Mouse (Mus musculus): ENCODE measurements at regions not wholly inside any gene's neighbourhood (a gene's known extent, or its start where the extent isn't known, plus 50 kb on each side); places are given as distances from the start of the nearest gene placed in this dataset.

- TF ChIP-seq POLR2A (IDR thresholded peaks at IDR 0.05; ENCODE audit: low read depth, low read length) (no peak), CTCF (IDR thresholded peaks at IDR 0.05; ENCODE audit: borderline replicate concordance, insufficient read depth, low read length) (no peak)
These were observed 77.8 kb upstream of the Irf2bp2 start for GRCm38 (mm10) chr8:126671594-126671993.

Data from embryonic fibroblast, embryonic 13.5 days (primary cell).